Mouse (Mus musculus) bone marrow macrophage, adult 2 months (primary cell): ENCODE data around the gene Patj. TPM values are rescaled to one million over a fixed set of nuclear protein-coding genes. Genes with fewer than 3 reads are reported as not detected.

Source experiments
- H3K27ac ChIP-seq: 2 replicates; pipeline ENCODE4 v1.5.1; 2012; ENCODE audit warnings: low read depth, low read length; ENCODE audit not compliant: insufficient read depth
- H3K4me1 ChIP-seq: 2 replicates; pipeline ENCODE4 v1.6.1; 2012; ENCODE audit warnings: low read length; ENCODE audit not compliant: control insufficient read depth, insufficient read depth
- H3K4me3 ChIP-seq: 2 replicates; pipeline ENCODE4 v1.5.1; 2012; ENCODE audit warnings: mild to moderate bottlenecking, low read length, moderate library complexity; ENCODE audit not compliant: insufficient read depth
- CTCF ChIP-seq: IDR thresholded peaks from 2 replicates; pipeline ENCODE4 v1.5.1; 2012; ENCODE audit warnings: low read depth, mild to moderate bottlenecking, low read length, moderate library complexity
- POLR2A ChIP-seq: IDR thresholded peaks from 2 replicates; pipeline ENCODE4 v1.6.1; 2012; ENCODE audit warnings: mild to moderate bottlenecking, low read depth, low read length, borderline replicate concordance
- polyA plus RNA-seq: library from polyadenylated mRNA; stranded (reverse); fragments of >200 nt; gene quantifications from 2 replicates; pipeline ENCODE4 v1.2.4, GENCODE M21; 2012; ENCODE audit not compliant: missing spikeins, insufficient read depth, insufficient read length

Gene Patj
- polyA plus RNA-seq, 1 experiment = 0.38 TPM

DNA sequence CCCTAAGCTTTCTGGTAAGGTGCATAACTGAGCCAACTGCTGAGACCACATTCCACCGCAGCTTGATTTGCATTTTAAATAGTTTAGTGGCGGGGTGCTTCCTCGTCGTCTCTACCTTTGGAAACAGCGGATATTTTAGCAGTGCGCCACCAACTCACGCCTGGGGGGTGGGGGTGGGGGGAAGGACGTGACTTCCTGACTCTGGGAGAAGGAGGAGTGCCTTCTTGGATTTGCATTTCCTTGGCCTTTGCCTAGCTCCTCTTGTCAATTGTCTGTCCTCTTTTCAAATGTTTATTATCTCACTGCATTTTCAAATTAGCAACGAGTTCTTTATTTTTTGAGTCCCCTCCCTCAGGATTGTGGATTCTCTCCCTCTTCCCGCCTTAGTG is 332.4 kb downstream of the Patj start:
- Histone ChIP-seq H3K27ac (no peak overlapping the region), H3K4me3 (no peak overlapping the region), H3K4me1 (no peaks in the 10 kb centered on the region)
- TF ChIP-seq CTCF = no peak
- no peak for TF ChIP-seq POLR2A

DNA sequence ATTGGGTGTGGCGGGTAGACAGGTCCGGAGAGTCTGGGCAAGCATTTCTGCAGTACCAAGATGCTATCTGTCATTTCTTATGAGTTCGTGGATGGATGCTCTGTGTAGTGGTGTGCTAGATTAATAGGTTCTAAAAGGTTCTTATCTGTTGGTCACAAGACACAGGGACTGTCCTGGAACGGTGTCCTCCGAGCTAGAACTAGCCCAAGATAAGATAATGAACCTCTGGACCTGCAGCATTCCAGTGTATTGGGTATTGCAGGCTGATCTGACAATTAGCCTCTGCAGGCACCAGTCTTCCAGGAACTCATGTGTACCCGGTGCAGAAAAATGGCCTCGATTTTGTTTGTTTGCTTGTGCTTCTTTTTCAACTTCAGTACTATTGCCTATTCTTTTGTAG is 333.1 kb downstream of the Patj start:
- no peak for TF ChIP-seq POLR2A
- TF ChIP-seq CTCF = no peak
- H3K4me3 ChIP-seq = no peak overlapping the region
- no peak overlapping the region for H3K27ac ChIP-seq
- no peaks in the 10 kb centered on the region for H3K4me1 ChIP-seq

DNA sequence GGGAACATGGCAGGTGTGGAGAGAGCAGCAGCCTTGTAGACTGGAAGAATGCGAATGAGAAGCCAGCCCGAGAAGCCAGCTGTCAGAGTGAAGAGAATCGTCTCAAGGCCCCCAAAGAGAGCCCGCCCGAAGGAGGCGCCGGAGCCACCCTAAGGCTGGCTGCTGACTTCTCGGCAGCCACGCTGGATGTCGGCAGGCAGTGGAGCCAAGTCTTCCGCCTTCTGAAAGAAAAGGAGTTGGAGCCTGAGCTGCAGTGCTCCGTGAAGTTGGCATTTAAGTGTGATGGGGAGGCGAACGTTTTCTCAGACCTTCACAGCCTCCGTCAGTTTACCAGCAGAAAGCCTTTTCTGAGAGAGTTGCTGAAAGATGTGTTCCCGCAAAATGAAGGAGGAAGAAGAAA is 338.1 kb downstream of the Patj start:
- Histone ChIP-seq H3K4me3 (no peak overlapping the region), H3K4me1 (no peaks in the 10 kb centered on the region), H3K27ac (no peak overlapping the region)
- TF ChIP-seq POLR2A = no peak
- no peak for TF ChIP-seq CTCF

DNA sequence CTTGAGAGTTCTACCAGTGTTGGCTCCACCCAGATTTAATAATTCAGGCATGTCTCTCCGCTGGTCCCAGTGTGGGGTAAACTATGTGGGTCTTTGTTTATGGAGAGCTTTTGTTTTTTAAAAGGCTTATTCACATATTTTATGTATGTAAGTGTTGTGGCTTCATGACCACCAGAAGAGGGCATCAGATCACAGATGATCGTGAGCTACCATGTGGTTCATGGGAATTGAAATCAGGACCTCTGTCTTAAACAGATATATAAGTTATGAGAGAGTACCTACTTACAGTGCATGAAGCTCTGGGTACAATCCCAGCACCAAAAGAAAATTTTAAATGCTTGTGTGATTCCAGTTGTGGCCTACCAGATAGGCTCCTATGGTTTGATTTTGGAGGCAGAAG is 344.2 kb downstream of the Patj start:
- TF ChIP-seq CTCF (no peak), POLR2A (no peak)
- Histone ChIP-seq H3K4me3 (no peak overlapping the region), H3K4me1 (no peaks in the 10 kb centered on the region), H3K27ac (no peak overlapping the region)

DNA sequence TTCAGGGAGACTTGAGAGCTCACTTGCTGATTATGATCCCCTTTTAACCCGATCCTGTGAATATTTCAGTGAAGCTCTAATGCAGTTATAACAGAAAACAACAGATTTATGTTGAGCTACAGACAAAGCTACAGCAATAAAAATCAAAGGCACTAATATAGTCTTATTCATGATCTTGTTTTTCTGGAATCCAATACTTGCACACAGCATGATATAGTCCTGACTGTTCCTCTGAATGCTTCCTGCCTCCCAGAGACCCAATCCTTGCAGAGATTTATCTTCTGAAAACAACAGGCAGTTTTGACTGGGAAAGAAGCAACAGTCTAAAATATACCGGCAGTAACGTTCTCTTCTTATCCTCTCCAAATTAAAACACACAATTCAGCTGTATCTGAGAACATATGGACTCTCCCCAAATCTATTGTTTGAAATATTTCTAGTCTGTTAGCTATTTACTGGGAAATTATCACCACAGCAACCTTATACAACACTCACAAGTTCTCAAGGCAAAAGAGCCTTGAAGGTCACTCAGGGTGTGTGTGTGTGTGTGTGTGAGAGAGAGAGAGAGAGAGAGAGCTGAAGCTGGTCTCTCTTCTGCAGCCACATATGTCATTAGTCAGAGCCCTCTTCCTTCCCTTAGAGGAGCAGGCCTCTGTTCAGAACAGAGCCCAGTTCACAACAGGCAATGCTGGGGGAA is 347.8 kb downstream of the Patj start:
- no peak overlapping the region for H3K27ac ChIP-seq
- H3K4me1 ChIP-seq = no peaks in the 10 kb centered on the region
- H3K4me3 ChIP-seq = no peak overlapping the region
- no peak for TF ChIP-seq POLR2A
- TF ChIP-seq CTCF = no peak

DNA sequence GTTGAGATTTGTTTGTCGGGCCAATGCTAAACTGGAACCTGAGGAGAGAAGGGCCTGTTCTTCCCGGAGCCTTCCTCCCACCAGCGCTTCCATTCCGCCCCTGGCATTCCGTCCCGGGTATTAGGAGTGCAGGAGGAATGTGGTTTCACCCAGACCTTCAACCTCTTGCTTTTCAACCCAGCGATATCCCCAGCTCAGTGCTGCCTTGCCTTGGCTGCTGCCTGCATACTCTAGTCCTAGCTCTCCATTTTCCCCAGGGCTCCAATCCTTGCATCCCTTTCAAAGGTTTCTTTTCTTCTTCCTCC is 348.3 kb downstream of the Patj start:
- Histone ChIP-seq H3K4me1 (no peaks in the 10 kb centered on the region), H3K4me3 (no peak overlapping the region), H3K27ac (no peak overlapping the region)
- no peak for TF ChIP-seq CTCF
- no peak for TF ChIP-seq POLR2A

DNA sequence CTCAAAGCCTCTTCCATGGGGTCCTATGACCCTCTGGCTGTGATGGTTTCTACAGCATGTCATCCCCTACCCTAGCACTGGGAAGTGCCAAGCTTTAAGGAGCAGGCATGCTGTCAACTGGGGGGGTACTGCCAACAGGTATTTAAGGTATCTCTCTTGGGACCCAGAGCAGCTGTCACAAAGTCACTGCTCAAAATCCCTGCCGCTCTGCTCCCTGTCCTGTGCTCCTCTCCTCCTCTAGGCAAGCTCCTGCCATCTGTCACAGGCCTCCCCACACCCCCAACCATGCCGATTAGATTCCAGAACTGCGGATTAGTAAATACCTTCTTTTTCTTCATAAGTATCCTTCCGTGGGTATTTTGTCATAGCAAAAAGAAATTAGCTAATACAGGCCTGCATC is 358.9 kb downstream of the Patj start:
- Histone ChIP-seq H3K27ac (no peak overlapping the region), H3K4me1 (no peaks in the 10 kb centered on the region), H3K4me3 (no peak overlapping the region)
- TF ChIP-seq CTCF = no peak
- no peak for TF ChIP-seq POLR2A

DNA sequence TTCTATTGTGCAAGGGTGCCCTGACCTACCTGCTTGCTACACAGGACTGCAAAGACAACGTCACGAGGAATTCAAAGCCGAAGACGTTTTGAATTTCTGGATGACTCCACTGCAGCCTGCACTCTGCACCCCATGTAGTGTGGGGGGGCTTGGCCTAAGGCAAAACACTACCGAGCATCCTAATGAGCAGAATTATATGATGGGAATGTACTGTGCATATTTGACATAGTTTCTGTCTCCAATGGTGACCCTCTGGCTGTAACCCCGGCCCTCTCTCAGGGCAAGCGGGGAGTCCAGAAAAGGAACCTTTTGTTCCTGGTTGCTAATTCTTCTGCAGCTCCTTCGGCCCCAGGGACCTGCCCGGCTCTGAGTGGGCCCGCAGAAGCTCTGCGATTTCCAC is 360.6 kb downstream of the Patj start:
- no peak for TF ChIP-seq POLR2A
- TF ChIP-seq CTCF = no peak

DNA sequence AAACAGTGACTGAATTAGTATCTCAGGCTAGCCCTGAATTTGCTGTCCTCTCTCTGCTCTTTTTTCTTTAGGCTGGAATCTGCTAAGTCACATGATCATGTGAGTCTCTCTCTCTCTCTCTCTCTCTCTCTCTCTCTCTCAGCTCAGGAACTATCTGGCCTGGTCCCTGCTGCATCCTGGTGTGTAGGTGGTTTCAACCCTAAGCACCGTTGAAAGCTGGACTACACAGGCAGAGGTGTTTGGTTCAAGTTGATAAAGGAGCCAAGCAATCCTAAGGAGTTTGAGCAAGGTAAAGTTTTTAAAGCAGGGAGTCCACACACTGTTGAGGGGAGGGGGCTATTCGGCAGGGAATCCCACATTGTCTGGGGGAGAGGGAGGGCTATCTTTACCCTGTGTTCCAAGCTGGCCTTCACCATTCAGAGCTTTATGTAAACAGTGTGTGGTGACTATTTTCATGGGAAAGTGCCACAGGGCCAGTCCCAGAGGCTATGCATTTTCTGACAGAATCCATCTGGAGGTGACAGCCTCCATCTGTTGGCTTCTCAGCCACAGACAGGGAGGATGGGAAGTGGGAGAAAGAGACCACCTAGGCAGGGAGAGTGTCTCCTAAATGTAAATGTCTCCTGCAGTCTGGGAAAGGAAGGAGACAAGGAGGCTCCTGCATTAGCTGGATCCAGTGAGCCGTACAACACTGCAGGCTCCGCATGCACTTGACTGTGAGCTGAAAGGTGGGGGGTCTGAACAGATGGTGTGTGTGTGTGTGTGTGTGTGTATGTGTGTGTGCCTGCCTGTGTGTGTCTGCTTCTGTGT is 362.6 kb downstream of the Patj start:
- TF ChIP-seq CTCF (no peak), POLR2A (no peak)
- no peaks in the 10 kb centered on the region for H3K4me1 ChIP-seq
- no peak overlapping the region for H3K27ac ChIP-seq
- no peak overlapping the region for H3K4me3 ChIP-seq

More for the DNA sequence above, 360.6 kb downstream of the Patj start:
- Histone ChIP-seq H3K27ac (no peak overlapping the region), H3K4me3 (no peak overlapping the region), H3K4me1 (no peaks in the 10 kb centered on the region)

DNA sequence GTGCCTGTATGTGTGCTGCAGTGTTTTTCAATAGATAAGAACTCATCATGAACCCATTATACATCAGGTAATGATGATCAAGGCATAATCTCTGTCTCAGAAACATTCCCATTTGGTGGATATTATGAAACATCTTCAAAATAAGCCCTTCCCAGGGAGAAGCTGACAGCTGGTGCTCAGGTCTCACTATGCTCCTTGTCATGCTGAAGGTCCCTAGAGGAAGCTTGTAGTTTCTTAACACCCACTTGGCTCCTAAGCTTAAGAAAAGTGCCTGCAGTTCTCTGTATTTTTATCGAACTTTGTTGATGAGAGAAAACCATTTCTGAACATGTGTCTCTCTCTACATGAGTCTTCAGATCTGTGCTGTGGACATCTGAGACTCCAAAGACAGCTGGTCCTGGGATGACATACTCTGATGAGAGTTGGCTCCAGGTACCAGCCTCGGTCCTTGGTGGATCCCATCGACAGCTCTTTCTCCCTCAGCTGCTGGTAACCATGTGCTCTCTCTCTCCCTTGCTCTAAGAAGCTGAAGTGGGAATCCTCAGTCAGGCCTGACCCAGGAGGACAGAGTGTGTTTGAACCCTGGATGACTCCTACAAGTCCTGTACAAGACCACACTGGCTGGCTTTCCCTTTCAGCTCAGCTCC is 363.4 kb downstream of the Patj start:
- no peaks in the 10 kb centered on the region for H3K4me1 ChIP-seq
- TF ChIP-seq CTCF (no peak), POLR2A (no peak)
- H3K27ac ChIP-seq = no peak overlapping the region
- no peak overlapping the region for H3K4me3 ChIP-seq
